Mouse (Mus musculus) hindbrain, embryonic 13.5 days (tissue): ENCODE data around the gene Plekha4. TPM values are rescaled to one million over a fixed set of nuclear protein-coding genes. Genes with fewer than 3 reads are reported as not detected.
A peak's percentile ranks its signal among the peaks of the same experiment; 100 is the strongest.

Experiments
- ATAC-seq: fragments of 200-750 bp; cut with Nextera tagmentation; 2 replicates; pipeline ENCODE4 v1.8.0; 2017; ENCODE audit warnings: moderate TSS enrichment; ENCODE audit not compliant: low FRiP score
- H3K27ac ChIP-seq: fragments of 300-500 bp; sonication (generic); 2 replicates; pipeline ENCODE4 v1.5.1; 2015; ENCODE audit warnings: inconsistent platforms, mild to moderate bottlenecking, moderate library complexity
- H3K27me3 ChIP-seq: fragments of 300-500 bp; sonication (generic); 2 replicates; pipeline ENCODE4 v1.6.1; 2015; ENCODE audit warnings: mild to moderate bottlenecking, inconsistent platforms
- H3K36me3 ChIP-seq: fragments of 300-500 bp; sonication (generic); 2 replicates; pipeline ENCODE4 v1.6.1; 2015; ENCODE audit warnings: mild to moderate bottlenecking, inconsistent platforms
- H3K4me1 ChIP-seq: fragments of 300-500 bp; sonication (generic); replicated peaks from 2 replicates; pipeline ENCODE4 v1.6.1; 2015; ENCODE audit warnings: inconsistent platforms
- H3K4me2 ChIP-seq: fragments of 300-500 bp; sonication (generic); 2 replicates; pipeline ENCODE4 v1.6.1; 2015; ENCODE audit warnings: inconsistent platforms, mild to moderate bottlenecking, moderate library complexity
- H3K4me3 ChIP-seq: fragments of 300-500 bp; sonication (generic); 2 replicates; pipeline ENCODE4 v1.5.1; 2015; ENCODE audit warnings: mild to moderate bottlenecking, inconsistent platforms
- H3K9ac ChIP-seq: fragments of 300-500 bp; sonication (generic); 2 replicates; pipeline ENCODE4 v1.6.1; 2015; ENCODE audit warnings: mild to moderate bottlenecking, inconsistent platforms
- H3K9me3 ChIP-seq: fragments of 300-500 bp; sonication (generic); 2 replicates; pipeline ENCODE4 v1.6.1; 2016; ENCODE audit warnings: inconsistent platforms
- WGBS: fragments of 180-500 bp; shearing (Covaris S2); methylation state at CpG from one replicate; pipeline ENCODE4 v1.1.7; 2015; 5-methylcytosine and 5-hydroxymethylcytosine counted together
- polyA plus RNA-seq: library from polyadenylated mRNA; unstranded; fragments of >200 nt; fragmentation: Nextera tagmentation; extraction: Ambion mirVana; gene quantifications from 2 replicates; pipeline ENCODE4 v1.2.1, GENCODE M21; 2015

The Plekha4 gene
- polyA plus RNA-seq, 1 experiment from 2014 or later, result 4.3 TPM

- Histone ChIP-seq H3K4me3 (no peak overlapping the region), H3K4me1 (peaks cover 14% of the 10 kb centered on the region), H3K27me3 (peaks cover 11% of the 10 kb centered on the region; the same call in 1 of the 2 replicates), H3K36me3 (no peaks in the 10 kb centered on the region), H3K27ac (no peak overlapping the region), H3K4me2 (no peak overlapping the region), H3K9ac (no peak overlapping the region), H3K9me3 (no peaks in the 10 kb centered on the region)
- 85% methylated on average over 2 of the region's 2 CpGs for WGBS
- no peak for ATAC-seq
Observed at GRCm38 (mm10) chr7:45564811-45565210, 38.7 kb downstream of the Plekha4 start.

GRCm38 (mm10) chr7:45565446-45565845 lies 39.3 kb downstream of the Plekha4 start:
- no peak overlapping the region for H3K4me2 ChIP-seq
- no peaks in the 10 kb centered on the region for H3K9me3 ChIP-seq
- no peak for ATAC-seq
- no peak overlapping the region for H3K27ac ChIP-seq
- no peak overlapping the region for H3K4me3 ChIP-seq
- H3K4me1 ChIP-seq, result peaks cover 14% of the 10 kb centered on the region
- no peaks in the 10 kb centered on the region for H3K36me3 ChIP-seq
- H3K27me3 ChIP-seq, result peaks cover 11% of the 10 kb centered on the region; the same call in 1 of the 2 replicates
- WGBS, result 93% methylated on average over 9 of the region's 9 CpGs
- no peak overlapping the region for H3K9ac ChIP-seq

- H3K4me1 ChIP-seq, result peaks cover 28% of the 10 kb centered on the region
- ATAC-seq, result no peak
- peaks cover 8% of the 10 kb centered on the region; the same call in 1 of the 2 replicates for H3K27me3 ChIP-seq
- H3K36me3 ChIP-seq, result no peaks in the 10 kb centered on the region
- H3K9me3 ChIP-seq, result no peaks in the 10 kb centered on the region
- peak overlapping the region; percentile 76; the same call in 1 of the 2 replicates for H3K27ac ChIP-seq
- H3K4me3 ChIP-seq, result no peak overlapping the region
- H3K9ac ChIP-seq, result 0 out of 2 replicates have a peak overlapping the region, but pooled peaks have one; percentile 65
- 74% methylated on average over 8 of the region's 8 CpGs for WGBS
- H3K4me2 ChIP-seq, result peak overlapping the region; percentile 84
Observed at GRCm38 (mm10) chr7:45567112-45567779, 41.1 kb downstream of the Plekha4 start.

GRCm38 (mm10) chr7:45567780-45568516 lies 41.8 kb downstream of the Plekha4 start:
- peak overlapping the region; percentile 65; the same call in 1 of the 2 replicates for H3K9ac ChIP-seq

GRCm38 (mm10) chr7:45568601-45569473 lies 42.7 kb downstream of the Plekha4 start:
- peak overlapping the region; percentile 51; the same call in 1 of the 2 replicates for H3K9ac ChIP-seq
- no peaks in the 10 kb centered on the region for H3K36me3 ChIP-seq
- ATAC-seq, result no peak
- H3K4me1 ChIP-seq, result peaks cover 28% of the 10 kb centered on the region
- no peaks in the 10 kb centered on the region for H3K9me3 ChIP-seq
- 80% methylated on average over 10 of the region's 10 CpGs for WGBS
- H3K4me3 ChIP-seq, result peak overlapping the region; percentile 48
- H3K4me2 ChIP-seq, result peak overlapping the region; percentile 84
- H3K27me3 ChIP-seq, result no peaks in the 10 kb centered on the region
- peak overlapping the region; percentile 79 for H3K27ac ChIP-seq

More at GRCm38 (mm10) chr7:45567780-45568516, 41.8 kb downstream of the Plekha4 start:
- Histone ChIP-seq H3K9me3 (no peaks in the 10 kb centered on the region), H3K27me3 (peaks cover 3% of the 10 kb centered on the region; the same call in 1 of the 2 replicates), H3K4me1 (peaks cover 28% of the 10 kb centered on the region), H3K27ac (peak overlapping the region; percentile 79), H3K36me3 (no peaks in the 10 kb centered on the region), H3K4me2 (peak overlapping the region; percentile 84), H3K4me3 (peak overlapping the region; percentile 48)
- ATAC-seq, result peak; percentile 93
- WGBS, result 1% methylated on average over 24 of the region's 24 CpGs

GRCm38 (mm10) chr7:45570103-45570741 lies 44.1 kb downstream of the Plekha4 start, which contains the start of gene Bcat2:
Gene Bcat2 (plus strand): TSS chr7:45570153.
- Histone ChIP-seq H3K27ac (peak within 1 kb of the TSS; percentile 91), H3K4me1 (peaks cover 28% of the 10 kb centered on the region), H3K4me2 (peak within 1 kb of the TSS; percentile 79), H3K9ac (peak within 1 kb of the TSS; percentile 87), H3K36me3 (0 out of 2 replicates have a peak, but pooled peaks cover 2% of the 10 kb centered on the region), H3K27me3 (no peaks in the 10 kb centered on the region), H3K9me3 (no peaks in the 10 kb centered on the region), H3K4me3 (peak within 1 kb of the TSS; percentile 70)
- peak; percentile 70 for ATAC-seq
- under 1% methylated on average over 42 of the region's 42 CpGs for WGBS

- ATAC-seq, result no peak
- H3K4me1 ChIP-seq, result peaks cover 28% of the 10 kb centered on the region
- no peaks in the 10 kb centered on the region for H3K27me3 ChIP-seq
- H3K9ac ChIP-seq, result 0 out of 2 replicates have a peak overlapping the region, but pooled peaks have one; percentile 87
- H3K9me3 ChIP-seq, result no peaks in the 10 kb centered on the region
- no peak overlapping the region for H3K4me2 ChIP-seq
- H3K36me3 ChIP-seq, result peaks cover 14% of the 10 kb centered on the region
- H3K27ac ChIP-seq, result no peak overlapping the region
- H3K4me3 ChIP-seq, result no peak overlapping the region
- WGBS, result 74% methylated on average over 1 of the region's 1 CpGs
Observed at GRCm38 (mm10) chr7:45571966-45572365, 45.8 kb downstream of the Plekha4 start.

GRCm38 (mm10) chr7:45573954-45574353 lies 47.8 kb downstream of the Plekha4 start:
- Histone ChIP-seq H3K4me1 (peaks cover 14% of the 10 kb centered on the region), H3K4me2 (no peak overlapping the region), H3K9me3 (no peaks in the 10 kb centered on the region), H3K27me3 (no peaks in the 10 kb centered on the region), H3K27ac (no peak overlapping the region), H3K36me3 (peaks cover 14% of the 10 kb centered on the region), H3K4me3 (no peak overlapping the region), H3K9ac (no peak overlapping the region)
- ATAC-seq, result no peak
- WGBS, result 86% methylated on average over 8 of the region's 8 CpGs

GRCm38 (mm10) chr7:45574472-45575379 lies 48.6 kb downstream of the Plekha4 start:
- no peak overlapping the region for H3K4me2 ChIP-seq
- no peaks in the 10 kb centered on the region for H3K9me3 ChIP-seq
- no peak overlapping the region for H3K4me3 ChIP-seq
- peaks cover 14% of the 10 kb centered on the region for H3K36me3 ChIP-seq
- H3K9ac ChIP-seq, result peak overlapping the region; percentile 53; the same call in 1 of the 2 replicates
- 90% methylated on average over 15 of the region's 15 CpGs for WGBS
- H3K4me1 ChIP-seq, result peaks cover 14% of the 10 kb centered on the region
- H3K27me3 ChIP-seq, result no peaks in the 10 kb centered on the region
- no peak for ATAC-seq
- H3K27ac ChIP-seq, result no peak overlapping the region

GRCm38 (mm10) chr7:45585923-45586322 lies 59.8 kb downstream of the Plekha4 start:
- no peak overlapping the region for H3K4me3 ChIP-seq
- no peaks in the 10 kb centered on the region for H3K27me3 ChIP-seq
- ATAC-seq, result no peak
- H3K4me2 ChIP-seq, result no peak overlapping the region
- H3K4me1 ChIP-seq, result peaks cover 4% of the 10 kb centered on the region
- no peak overlapping the region for H3K9ac ChIP-seq
- no peak overlapping the region for H3K27ac ChIP-seq
- peaks cover 32% of the 10 kb centered on the region for H3K36me3 ChIP-seq
- no peaks in the 10 kb centered on the region for H3K9me3 ChIP-seq
- WGBS, result 92% methylated on average over 6 of the region's 6 CpGs
